Mouse (Mus musculus) embryonic facial prominence, embryonic 11.5 days (tissue): ENCODE data around the gene Bmp8b. TPM values are rescaled to one million over a fixed set of nuclear protein-coding genes. Genes with fewer than 3 reads are reported as not detected.
A peak's percentile ranks its signal among the peaks of the same experiment; 100 is the strongest.
"Not testable (repeated sequence)": the region's sequence is repeated elsewhere in the genome, so short reads cannot be mapped to it uniquely, and the experiment has no call there.

ENCODE experiments used
- ATAC-seq: fragments of 200-750 bp; cut with Nextera tagmentation; replicated peaks from 2 replicates; pipeline ENCODE4 v1.8.0; 2017; ENCODE audit warnings: low read depth; ENCODE audit not compliant: insufficient number of reproducible peaks, low FRiP score, low TSS enrichment
- DNase-seq: peaks from one replicate; pipeline ENCODE4 v3.0.0-alpha.2; 2015; ENCODE audit warnings: low spot score
- H3K27ac ChIP-seq: fragments of 300-500 bp; sonication (generic); replicated peaks from 2 replicates; pipeline ENCODE4 v1.5.1; 2014; ENCODE audit warnings: mild to moderate bottlenecking, low read depth, low read length, control low read depth
- H3K27me3 ChIP-seq: fragments of 300-500 bp; sonication (generic); 2 replicates; pipeline ENCODE4 v1.6.1; 2014; ENCODE audit warnings: mild to moderate bottlenecking, low read length, moderate library complexity, mixed read lengths; ENCODE audit not compliant: control insufficient read depth, insufficient read depth
- H3K36me3 ChIP-seq: fragments of 300-500 bp; sonication (generic); replicated peaks from 2 replicates; pipeline ENCODE4 v1.6.1; 2014; ENCODE audit warnings: low read depth, mild to moderate bottlenecking, low read length, moderate library complexity, mixed read lengths; ENCODE audit not compliant: control insufficient read depth, insufficient read depth
- H3K4me1 ChIP-seq: fragments of 300-500 bp; sonication (generic); 2 replicates; pipeline ENCODE4 v1.6.1; 2014; ENCODE audit warnings: low read length, mixed read lengths; ENCODE audit not compliant: control insufficient read depth, insufficient read depth
- H3K4me2 ChIP-seq: fragments of 300-500 bp; sonication (generic); 2 replicates; pipeline ENCODE4 v1.6.1; 2014; ENCODE audit warnings: low read depth, mild to moderate bottlenecking, control low read depth, low read length, moderate library complexity
- H3K4me3 ChIP-seq: fragments of 300-500 bp; sonication (generic); 2 replicates; pipeline ENCODE4 v1.5.1; 2014; ENCODE audit warnings: low read depth, low read length, control low read depth
- H3K9ac ChIP-seq: fragments of 300-500 bp; sonication (generic); replicated peaks from 2 replicates; pipeline ENCODE4 v1.6.1; 2014; ENCODE audit warnings: mild to moderate bottlenecking, control low read depth, low read length
- H3K9me3 ChIP-seq: fragments of 300-500 bp; sonication (generic); replicated peaks from 2 replicates; pipeline ENCODE4 v1.6.1; 2016; ENCODE audit warnings: mild to moderate bottlenecking, low read length, inconsistent platforms, mixed read lengths; ENCODE audit not compliant: control insufficient read depth
- WGBS: fragments of 180-500 bp; shearing (Covaris S2); extraction: QIAGEN DNeasy Blood & Tissue Kit; methylation state at CpG from one replicate; pipeline ENCODE4 v1.1.7; 2014; 5-methylcytosine and 5-hydroxymethylcytosine counted together
- polyA plus RNA-seq: library from polyadenylated mRNA; unstranded; fragments of >200 nt; fragmentation: Nextera tagmentation; extraction: Ambion mirVana; gene quantifications from 2 replicates; pipeline ENCODE4 v1.2.1, GENCODE M21; 2014

Bmp8b gene
- polyA plus RNA-seq, 1 experiment from 2014 or later = 0.84 TPM

DNA sequence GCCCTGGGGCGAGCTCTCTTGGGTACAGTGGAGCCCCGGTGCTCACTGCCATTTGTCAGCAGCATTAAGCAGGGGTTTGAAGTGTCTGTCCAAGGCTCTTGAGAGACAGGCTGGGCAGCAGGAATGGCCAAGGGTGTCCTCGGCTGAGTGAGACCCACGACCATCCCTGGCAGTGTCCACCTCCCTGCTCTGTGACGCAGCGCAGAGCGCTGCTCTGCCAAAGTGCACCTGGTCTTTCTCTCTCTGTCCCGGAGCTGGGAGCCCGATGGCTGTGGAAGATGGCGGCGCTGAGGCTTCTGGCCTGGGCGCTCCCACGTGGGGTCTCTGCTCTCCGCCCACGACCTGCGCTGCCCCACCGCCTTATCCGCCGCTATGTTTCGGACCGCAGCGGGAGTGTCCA lies 11.0 kb downstream of the Bmp8b start, which contains the start of gene Oxct2b:
Gene Oxct2b (plus strand): TSS at position 256 of the 400 bp plus-strand sequence.
- WGBS = 7% methylated on average over 22 of the region's 22 CpGs
- Histone ChIP-seq H3K9me3 (no peaks in the 10 kb centered on the region), H3K9ac (no peak within 1 kb of the TSS), H3K27ac (no peak within 1 kb of the TSS), H3K36me3 (no peaks in the 10 kb centered on the region), H3K27me3 (peaks cover 5% of the 10 kb centered on the region; the same call in 1 of the 2 replicates), H3K4me3 (peak within 1 kb of the TSS; percentile 26), H3K4me2 (peak within 1 kb of the TSS; percentile 57), H3K4me1 (no peaks in the 10 kb centered on the region)
- ATAC-seq (no peak), DNase-seq (peak; percentile 35)

GRCm38 (mm10) chr4:123116640-123117039 lies 11.7 kb downstream of the Bmp8b start:
- H3K9ac ChIP-seq, H3K4me1 ChIP-seq, H3K27me3 ChIP-seq, H3K4me3 ChIP-seq, H3K27ac ChIP-seq, H3K36me3 ChIP-seq, H3K9me3 ChIP-seq: not testable (repeated sequence)
- WGBS = 15% methylated on average over 33 of the region's 42 CpGs
- ATAC-seq (0 out of 2 replicates have a peak, but pooled peaks have one; percentile 5), DNase-seq (peak; percentile 31)
- H3K4me2 ChIP-seq = peak overlapping the region; percentile 57

- H3K36me3 ChIP-seq = no peaks in the 10 kb centered on the region
- no peak overlapping the region for H3K9ac ChIP-seq
- H3K4me2 ChIP-seq = no peak overlapping the region
- no peaks in the 10 kb centered on the region for H3K9me3 ChIP-seq
- WGBS = 93% methylated on average over 2 of the region's 2 CpGs
- H3K27ac ChIP-seq = no peak overlapping the region
- H3K4me3 ChIP-seq = no peak overlapping the region
- ATAC-seq (no peak), DNase-seq (no peak)
- no peaks in the 10 kb centered on the region for H3K4me1 ChIP-seq
- H3K27me3 ChIP-seq = peaks cover 5% of the 10 kb centered on the region; the same call in 1 of the 2 replicates
Observed at GRCm38 (mm10) chr4:123121286-123121685, 16.3 kb downstream of the Bmp8b start.

DNA sequence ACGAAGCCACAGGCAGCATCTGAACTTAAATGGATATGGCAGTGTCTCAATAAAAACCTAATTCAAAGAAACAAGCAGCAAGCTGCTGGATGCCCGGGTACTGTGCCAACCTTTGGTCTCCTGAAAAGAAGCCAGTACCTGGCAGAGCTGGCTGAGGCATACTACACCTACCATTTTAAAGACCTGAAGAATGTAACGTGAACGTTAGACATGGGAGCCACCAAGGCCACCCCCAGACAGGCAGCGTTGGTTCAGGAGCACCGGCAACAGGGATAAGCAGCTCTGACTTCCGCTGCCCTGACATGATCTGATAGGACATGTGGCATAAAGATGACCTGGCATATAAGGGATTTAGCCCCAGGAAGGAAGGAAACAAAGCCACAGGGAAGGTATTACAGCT lies 21.7 kb downstream of the Bmp8b start:
- H3K4me3 ChIP-seq = no peak overlapping the region
- WGBS = 96% methylated on average over 7 of the region's 7 CpGs
- no peaks in the 10 kb centered on the region; the same call in none of the 2 replicates for H3K36me3 ChIP-seq
- DNase-seq (no peak), ATAC-seq (no peak)
- no peaks in the 10 kb centered on the region for H3K27me3 ChIP-seq
- H3K4me2 ChIP-seq = no peak overlapping the region
- H3K9ac ChIP-seq = no peak overlapping the region
- H3K9me3 ChIP-seq = no peaks in the 10 kb centered on the region
- H3K27ac ChIP-seq = no peak overlapping the region
- no peaks in the 10 kb centered on the region for H3K4me1 ChIP-seq

DNA sequence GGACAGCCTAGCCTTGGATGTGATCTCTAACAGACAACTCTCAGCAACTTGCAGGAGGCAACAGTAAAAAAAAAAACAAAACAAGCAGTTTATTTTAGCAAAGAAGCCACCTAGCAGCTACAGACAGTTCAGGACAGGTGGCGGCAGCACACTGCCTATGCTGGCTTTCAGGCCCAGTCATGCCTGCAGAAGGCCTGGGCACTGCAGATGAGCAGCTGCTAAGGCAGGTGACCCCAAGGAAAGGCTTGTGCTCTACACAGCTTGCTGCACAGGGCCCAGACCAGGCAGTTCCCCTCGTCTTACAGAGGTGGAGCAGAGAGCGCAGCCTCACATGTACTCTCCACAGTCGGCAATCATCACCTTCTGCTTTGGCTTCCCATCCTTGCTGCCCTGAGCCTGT lies 22.1 kb downstream of the Bmp8b start:
- H3K36me3 ChIP-seq = no peaks in the 10 kb centered on the region; the same call in none of the 2 replicates
- WGBS = 83% methylated on average over 4 of the region's 4 CpGs
- H3K27ac ChIP-seq = no peak overlapping the region
- H3K4me1 ChIP-seq = no peaks in the 10 kb centered on the region
- no peaks in the 10 kb centered on the region for H3K9me3 ChIP-seq
- H3K27me3 ChIP-seq = no peaks in the 10 kb centered on the region
- DNase-seq = no peak
- H3K4me3 ChIP-seq = no peak overlapping the region
- no peak overlapping the region for H3K4me2 ChIP-seq
- ATAC-seq = no peak
- no peak overlapping the region for H3K9ac ChIP-seq

- Histone ChIP-seq H3K36me3 (peaks cover 2% of the 10 kb centered on the region; the same call in 1 of the 2 replicates), H3K27me3 (peaks cover 2% of the 10 kb centered on the region; the same call in 1 of the 2 replicates), H3K9ac (no peak overlapping the region), H3K4me2 (no peak overlapping the region), H3K27ac (no peak overlapping the region), H3K4me1 (no peaks in the 10 kb centered on the region), H3K9me3 (no peaks in the 10 kb centered on the region), H3K4me3 (no peak overlapping the region)
- 87% methylated on average over 3 of the region's 3 CpGs for WGBS
- ATAC-seq (no peak), DNase-seq (no peak)
Observed at GRCm38 (mm10) chr4:123137551-123137950, 32.6 kb downstream of the Bmp8b start.

DNA sequence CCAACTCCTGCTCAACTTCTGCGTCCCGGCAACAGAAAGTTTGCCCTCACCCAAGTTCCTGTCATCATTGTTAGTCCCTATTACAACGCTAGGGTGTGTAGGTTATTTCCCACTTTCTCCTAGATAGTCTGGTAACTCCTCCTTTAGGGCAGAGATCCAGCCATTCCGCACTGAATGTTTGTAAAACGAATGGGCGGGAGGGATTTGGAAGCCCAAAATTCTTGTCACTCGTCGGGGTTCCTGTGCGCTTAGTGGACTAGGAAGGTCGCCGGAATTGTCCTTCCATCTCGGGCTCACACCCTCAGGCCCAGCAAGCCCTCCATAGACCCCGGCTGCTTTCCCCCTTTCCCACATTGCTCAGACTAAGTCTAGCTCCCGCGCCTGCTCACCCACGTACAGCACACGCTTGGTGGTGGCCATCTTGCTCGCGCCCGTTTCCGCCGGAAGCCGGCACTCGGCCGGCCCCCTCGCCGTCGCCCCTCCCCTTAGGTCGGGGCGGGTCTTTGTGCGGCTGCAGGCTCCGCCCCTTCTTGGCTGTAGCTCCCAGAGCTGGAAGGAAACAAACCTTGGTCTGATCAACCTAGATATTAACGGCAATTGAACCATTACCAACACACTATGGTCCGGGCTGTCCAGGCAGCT lies 34.7 kb downstream of the Bmp8b start, which contains the start of gene Ppie:
Gene Ppie (minus strand): TSS at position 439 of the 642 bp plus-strand sequence.
- H3K9ac ChIP-seq = peak within 1 kb of the TSS; percentile 74
- peaks cover under 1% of the 10 kb centered on the region; the same call in 1 of the 2 replicates for H3K36me3 ChIP-seq
- H3K27me3 ChIP-seq = peaks cover 2% of the 10 kb centered on the region; the same call in 1 of the 2 replicates
- H3K4me2 ChIP-seq = peak within 1 kb of the TSS; percentile 77
- H3K27ac ChIP-seq = peak within 1 kb of the TSS; percentile 72
- no peaks in the 10 kb centered on the region for H3K9me3 ChIP-seq
- WGBS = under 1% methylated on average over 34 of the region's 34 CpGs
- DNase-seq (peak; percentile 93), ATAC-seq (peak; percentile 96)
- peak within 1 kb of the TSS; percentile 78 for H3K4me3 ChIP-seq
- no peaks in the 10 kb centered on the region for H3K4me1 ChIP-seq

DNA sequence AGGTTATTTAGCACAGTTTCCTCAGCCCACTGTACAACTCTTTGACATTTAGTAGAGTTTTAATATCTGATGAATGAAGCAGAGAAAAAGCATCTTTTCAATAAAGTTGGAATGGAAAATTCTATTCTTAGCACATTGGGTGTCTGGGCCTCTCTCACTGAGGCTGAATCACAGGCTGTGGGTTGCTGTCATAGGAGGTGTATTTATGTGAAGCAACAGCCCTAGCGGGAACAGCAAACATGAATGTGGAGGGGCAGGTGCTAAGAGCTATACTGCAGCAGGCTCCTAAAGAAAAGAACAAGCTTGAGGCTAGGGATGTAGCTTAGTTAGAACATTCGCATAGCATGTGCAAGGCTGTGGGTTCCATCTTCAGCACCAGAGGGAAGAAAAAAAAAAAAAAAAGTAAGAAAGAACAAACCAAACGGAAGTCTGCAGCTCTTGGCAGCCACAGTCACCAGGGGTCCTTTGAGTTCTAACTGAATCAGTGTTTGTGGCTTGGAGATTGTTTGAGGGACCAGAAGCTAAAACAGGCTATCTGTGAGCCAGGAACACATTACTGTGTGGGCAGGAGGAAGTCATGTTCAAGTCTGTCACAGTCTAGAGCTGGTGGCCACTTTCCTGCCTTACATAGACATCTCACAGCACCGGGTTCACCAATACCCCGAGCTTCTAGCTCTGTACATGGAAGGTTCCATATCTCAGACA lies 42.6 kb downstream of the Bmp8b start:
- Histone ChIP-seq H3K9me3 (no peaks in the 10 kb centered on the region), H3K4me3 (no peak overlapping the region), H3K27me3 (no peaks in the 10 kb centered on the region), H3K4me2 (no peak overlapping the region), H3K27ac (no peak overlapping the region), H3K4me1 (no peaks in the 10 kb centered on the region), H3K9ac (no peak overlapping the region), H3K36me3 (no peaks in the 10 kb centered on the region)
- DNase-seq (no peak), ATAC-seq (no peak)
- 77% methylated on average over 5 of the region's 5 CpGs for WGBS
